Mouse (Mus musculus) neural tube, embryonic 14.5 days (tissue): ENCODE results near the gene Cyb561. TPM values are rescaled to one million over a fixed set of nuclear protein-coding genes. Genes with fewer than 3 reads are reported as not detected.
A peak's percentile ranks its signal among the peaks of the same experiment; 100 is the strongest.

Experiments used
- ATAC-seq: fragments of 200-750 bp; cut with Nextera tagmentation; 2 replicates; pipeline ENCODE4 v1.8.0; 2017; ENCODE audit warnings: low read depth, mild to moderate bottlenecking, moderate TSS enrichment, moderate library complexity
- H3K27ac ChIP-seq: fragments of 300-500 bp; sonication (generic); 2 replicates; pipeline ENCODE4 v1.5.1; 2014; ENCODE audit warnings: low read depth, mild to moderate bottlenecking, control low read depth, low read length, moderate library complexity, mixed read lengths
- H3K27me3 ChIP-seq: fragments of 300-500 bp; sonication (generic); 2 replicates; pipeline ENCODE4 v1.6.1; 2014; ENCODE audit warnings: low read length; ENCODE audit not compliant: control insufficient read depth, insufficient read depth
- H3K36me3 ChIP-seq: fragments of 300-500 bp; sonication (generic); 2 replicates; pipeline ENCODE4 v1.6.1; 2014; ENCODE audit warnings: low read length, mixed read lengths; ENCODE audit not compliant: control insufficient read depth, insufficient read depth
- H3K4me1 ChIP-seq: fragments of 300-500 bp; sonication (generic); 2 replicates; pipeline ENCODE4 v1.6.1; 2014; ENCODE audit warnings: low read length; ENCODE audit not compliant: control insufficient read depth, insufficient read depth
- H3K4me2 ChIP-seq: fragments of 300-500 bp; sonication (generic); 2 replicates; pipeline ENCODE4 v1.6.1; 2014; ENCODE audit warnings: mild to moderate bottlenecking, low read depth, low read length, control low read depth
- H3K4me3 ChIP-seq: fragments of 300-500 bp; sonication (generic); 2 replicates; pipeline ENCODE4 v1.5.1; 2014; ENCODE audit warnings: low read depth, low read length, control low read depth, mixed read lengths
- H3K9ac ChIP-seq: fragments of 300-500 bp; sonication (generic); replicated peaks from 2 replicates; pipeline ENCODE4 v1.6.1; 2014; ENCODE audit warnings: low read depth, mild to moderate bottlenecking, control low read depth, low read length, mixed read lengths
- H3K9me3 ChIP-seq: fragments of 300-500 bp; sonication (generic); 2 replicates; pipeline ENCODE4 v1.6.1; 2016; ENCODE audit warnings: low read length; ENCODE audit not compliant: control insufficient read depth
- WGBS: fragments of 180-500 bp; shearing (Covaris S2); extraction: QIAGEN DNeasy Blood & Tissue Kit; methylation state at CpG from one replicate; pipeline ENCODE4 v1.1.7; 2014; 5-methylcytosine and 5-hydroxymethylcytosine counted together
- polyA plus RNA-seq: library from polyadenylated mRNA; unstranded; fragments of >200 nt; fragmentation: Nextera tagmentation; extraction: Ambion mirVana; gene quantifications from 2 replicates; pipeline ENCODE4 v1.2.1, GENCODE M21; 2014

Cyb561 gene
- polyA plus RNA-seq, 1 experiment from 2014 or later: 38.1 TPM

- 0 out of 2 replicates have a peak, but pooled peaks cover 3% of the 10 kb centered on the region for H3K27me3 ChIP-seq
- H3K4me1 ChIP-seq: peaks cover 8% of the 10 kb centered on the region; the same call in 1 of the 2 replicates
- ATAC-seq: no peak
- no peak overlapping the region for H3K4me2 ChIP-seq
- H3K9ac ChIP-seq: no peak overlapping the region
- H3K9me3 ChIP-seq: no peaks in the 10 kb centered on the region
- H3K27ac ChIP-seq: no peak overlapping the region
- WGBS: 61% methylated on average over 11 of the region's 11 CpGs
- H3K36me3 ChIP-seq: no peaks in the 10 kb centered on the region
- no peak overlapping the region for H3K4me3 ChIP-seq
Measured at GRCm38 (mm10) chr11:105946694-105947154, 6.4 kb downstream of the Cyb561 start.

- Histone ChIP-seq H3K4me3 (peak overlapping the region; percentile 61), H3K4me1 (peaks cover 8% of the 10 kb centered on the region; the same call in 1 of the 2 replicates), H3K27ac (no peak overlapping the region), H3K36me3 (no peaks in the 10 kb centered on the region), H3K27me3 (0 out of 2 replicates have a peak, but pooled peaks cover 3% of the 10 kb centered on the region), H3K9me3 (no peaks in the 10 kb centered on the region), H3K9ac (no peak overlapping the region; the same call in 1 of the 2 replicates), H3K4me2 (peak overlapping the region; percentile 84)
- no peak for ATAC-seq
- WGBS: 76% methylated on average over 16 of the region's 16 CpGs
Measured at GRCm38 (mm10) chr11:105944770-105945672, 8.1 kb downstream of the Cyb561 start.

GRCm38 (mm10) chr11:105944126-105944621, 9.0 kb downstream of the Cyb561 start:
- peak; percentile 82 for ATAC-seq
- peaks cover 8% of the 10 kb centered on the region; the same call in 1 of the 2 replicates for H3K4me1 ChIP-seq
- under 1% methylated on average over 57 of the region's 59 CpGs for WGBS
- H3K27ac ChIP-seq: 0 out of 2 replicates have a peak overlapping the region, but pooled peaks have one; percentile 22
- no peaks in the 10 kb centered on the region for H3K9me3 ChIP-seq
- H3K9ac ChIP-seq: peak overlapping the region; percentile 63
- H3K4me2 ChIP-seq: peak overlapping the region; percentile 84
- no peaks in the 10 kb centered on the region for H3K36me3 ChIP-seq
- 0 out of 2 replicates have a peak, but pooled peaks cover 3% of the 10 kb centered on the region for H3K27me3 ChIP-seq
- H3K4me3 ChIP-seq: peak overlapping the region; percentile 61

GRCm38 (mm10) chr11:105943133-105944102, 9.7 kb downstream of the Cyb561 start:
- Histone ChIP-seq H3K36me3 (no peaks in the 10 kb centered on the region), H3K4me2 (peak overlapping the region; percentile 84), H3K4me1 (peaks cover 8% of the 10 kb centered on the region; the same call in 1 of the 2 replicates), H3K27ac (peak overlapping the region; percentile 22; the same call in 1 of the 2 replicates), H3K27me3 (0 out of 2 replicates have a peak, but pooled peaks cover 3% of the 10 kb centered on the region), H3K9me3 (no peaks in the 10 kb centered on the region), H3K9ac (peak overlapping the region; percentile 63), H3K4me3 (peak overlapping the region; percentile 61)
- 7% methylated on average over 35 of the region's 47 CpGs for WGBS
- peak; percentile 72 for ATAC-seq

- 72% methylated on average over 8 of the region's 8 CpGs for WGBS
- no peaks in the 10 kb centered on the region for H3K9me3 ChIP-seq
- no peaks in the 10 kb centered on the region for H3K36me3 ChIP-seq
- no peak for ATAC-seq
- peaks cover 8% of the 10 kb centered on the region; the same call in 1 of the 2 replicates for H3K4me1 ChIP-seq
- no peak overlapping the region for H3K27ac ChIP-seq
- H3K9ac ChIP-seq: no peak overlapping the region
- no peak overlapping the region for H3K4me3 ChIP-seq
- H3K27me3 ChIP-seq: 0 out of 2 replicates have a peak, but pooled peaks cover 3% of the 10 kb centered on the region
- no peak overlapping the region for H3K4me2 ChIP-seq
Measured at GRCm38 (mm10) chr11:105941973-105942372, 11.2 kb downstream of the Cyb561 start.

GRCm38 (mm10) chr11:105938771-105939170, 14.4 kb downstream of the Cyb561 start:
- H3K9ac ChIP-seq: no peak overlapping the region
- H3K4me1 ChIP-seq: 0 out of 2 replicates have a peak, but pooled peaks cover 4% of the 10 kb centered on the region
- H3K27me3 ChIP-seq: 0 out of 2 replicates have a peak, but pooled peaks cover 3% of the 10 kb centered on the region
- no peak overlapping the region for H3K27ac ChIP-seq
- 52% methylated on average over 9 of the region's 9 CpGs for WGBS
- no peak overlapping the region for H3K4me2 ChIP-seq
- H3K9me3 ChIP-seq: no peaks in the 10 kb centered on the region
- no peaks in the 10 kb centered on the region for H3K36me3 ChIP-seq
- no peak for ATAC-seq
- H3K4me3 ChIP-seq: no peak overlapping the region

- H3K4me2 ChIP-seq: no peak overlapping the region
- no peaks in the 10 kb centered on the region for H3K27me3 ChIP-seq
- H3K36me3 ChIP-seq: no peaks in the 10 kb centered on the region
- no peak overlapping the region for H3K9ac ChIP-seq
- H3K27ac ChIP-seq: no peak overlapping the region
- no peak for ATAC-seq
- WGBS: 94% methylated on average over 3 of the region's 3 CpGs
- H3K9me3 ChIP-seq: no peaks in the 10 kb centered on the region
- H3K4me3 ChIP-seq: no peak overlapping the region
- H3K4me1 ChIP-seq: no peaks in the 10 kb centered on the region
Measured at GRCm38 (mm10) chr11:105936974-105937373, 16.2 kb downstream of the Cyb561 start.

GRCm38 (mm10) chr11:105936200-105936599, 16.9 kb downstream of the Cyb561 start:
- WGBS: 93% methylated on average over 6 of the region's 6 CpGs
- H3K4me1 ChIP-seq: no peaks in the 10 kb centered on the region
- H3K4me3 ChIP-seq: no peak overlapping the region
- no peaks in the 10 kb centered on the region for H3K27me3 ChIP-seq
- no peak overlapping the region for H3K9ac ChIP-seq
- H3K36me3 ChIP-seq: no peaks in the 10 kb centered on the region
- H3K27ac ChIP-seq: no peak overlapping the region
- no peaks in the 10 kb centered on the region for H3K9me3 ChIP-seq
- no peak overlapping the region for H3K4me2 ChIP-seq
- no peak for ATAC-seq
